Mouse (Mus musculus) myocyte (in vitro differentiated cells): ENCODE data around the gene Arhgap19.

ENCODE experiments used
- CEBPB ChIP-seq: IDR thresholded peaks from 2 replicates; pipeline ENCODE4 v1.6.1; 2011; ENCODE audit warnings: mild to moderate bottlenecking, moderate library complexity; ENCODE audit not compliant: poor library complexity, insufficient read depth, severe bottlenecking
- MAX ChIP-seq: IDR thresholded peaks from one replicate; pipeline ENCODE4 v1.6.1; 2011; ENCODE audit warnings: low read depth, mild to moderate bottlenecking, control low read depth
- MYOG ChIP-seq, 3 experiments: IDR thresholded peaks; one replicate each; pipeline ENCODE4 v1.6.1; 2011; ENCODE audit warnings: control low read depth in 2 of 3, low read depth in 2 of 3, mild to moderate bottlenecking in 2 of 3; ENCODE audit not compliant: insufficient read length in 2 of 3, control insufficient read depth in 1 of 3, insufficient read depth in 1 of 3
- POLR2A ChIP-seq: IDR thresholded peaks from one replicate; pipeline ENCODE4 v1.6.1; 2011; ENCODE audit warnings: low read depth, mild to moderate bottlenecking, control low read depth, moderate library complexity; ENCODE audit not compliant: insufficient read length
- TCF12 ChIP-seq: IDR thresholded peaks from one replicate; pipeline ENCODE4 v1.6.1; 2011; ENCODE audit warnings: mild to moderate bottlenecking, control low read depth; ENCODE audit not compliant: poor library complexity, insufficient read depth, severe bottlenecking
- TCF3 ChIP-seq: IDR thresholded peaks from one replicate; pipeline ENCODE4 v1.6.1; 2011; ENCODE audit warnings: low read depth, control low read depth; ENCODE audit not compliant: insufficient read length

- TF ChIP-seq MYOG (IDR thresholded peaks at IDR 0.05; ENCODE audit: control insufficient read depth in 1 of 3, insufficient read depth in 1 of 3, insufficient read length in 2 of 3, low read depth in 2 of 3): no peak
- no peak for TF ChIP-seq TCF12
- TF ChIP-seq POLR2A: no peak
- no peak for TF ChIP-seq TCF3
- TF ChIP-seq MAX: no peak
- no peak for TF ChIP-seq CEBPB
Observed at GRCm38 (mm10) chr19:41831718-41832391, 30.0 kb upstream of the Arhgap19 start.
